Mouse (Mus musculus) cortical plate, adult 2 months (tissue): ENCODE results near the gene Gucy2e.

Source experiments
- CTCF ChIP-seq: fragments of 200-500 bp; IDR thresholded peaks from 2 replicates; pipeline ENCODE4 v1.5.1; 2011; ENCODE audit warnings: mild to moderate bottlenecking, control low read depth, low read length; ENCODE audit not compliant: insufficient read depth; ENCODE audit errors: extremely low read depth
- POLR2A ChIP-seq: fragments of 200-500 bp; IDR thresholded peaks from 2 replicates; pipeline ENCODE4 v1.6.1; 2011; ENCODE audit warnings: mild to moderate bottlenecking, low read length, control low read depth; ENCODE audit not compliant: insufficient read depth; ENCODE audit errors: extremely low read depth

DNA sequence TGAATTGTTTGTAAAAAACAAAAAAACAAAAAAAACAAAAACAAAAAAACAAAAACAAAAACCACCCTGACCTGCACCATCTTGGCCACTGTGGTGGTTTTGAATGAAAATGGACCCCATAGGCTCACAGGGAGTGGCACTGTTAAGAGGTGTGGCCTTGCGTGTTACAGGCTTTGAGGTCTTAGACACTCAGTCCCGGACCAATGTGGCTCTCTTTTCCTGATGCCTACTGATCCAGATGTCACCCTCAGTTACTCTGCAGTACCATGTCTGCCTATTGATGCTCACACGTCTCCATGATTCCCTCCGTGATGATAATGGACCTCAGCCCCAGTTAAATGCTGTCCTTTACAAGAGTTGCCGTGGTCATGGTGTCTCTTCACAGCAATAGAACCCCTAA is 19.4 kb downstream of the Gucy2e start:
- no peak for TF ChIP-seq CTCF
- no peak for TF ChIP-seq POLR2A
